Mouse (Mus musculus): ENCODE results near the gene C1qbp.
A peak's percentile ranks its signal among the peaks of the same experiment; 100 is the strongest.

DNA sequence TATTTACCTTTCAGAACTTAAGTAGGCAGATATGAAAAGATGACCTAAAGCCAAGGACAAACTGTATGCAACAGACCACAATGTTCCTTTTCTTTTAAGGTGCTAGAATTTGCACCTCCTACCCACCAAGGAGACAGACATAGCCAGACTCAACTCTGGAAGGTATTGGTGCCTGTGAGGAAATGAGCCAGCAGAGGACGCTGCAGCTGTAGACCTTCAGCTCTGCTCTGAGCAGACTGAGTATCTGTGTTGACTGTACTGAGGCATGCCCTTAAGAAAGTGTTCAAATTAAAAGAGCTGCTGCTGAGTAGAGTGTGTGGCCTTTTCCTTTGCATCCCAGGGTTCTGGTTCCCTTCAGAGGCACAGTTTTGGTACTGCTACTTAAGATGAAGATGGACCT lies 40.2 kb downstream of the C1qbp start:
- TF ChIP-seq CTCF (IDR thresholded peaks at IDR 0.05; ENCODE audit: low read depth) (peak; percentile 32), EP300 (IDR thresholded peaks at IDR 0.05; ENCODE audit: low read depth) (no peak)
